Mouse (Mus musculus) MEL (cell line): ENCODE results near the gene Arid1b. TPM values are rescaled to one million over a fixed set of nuclear protein-coding genes. Genes with fewer than 3 reads are reported as not detected.

Experiments used
- DNase-seq: peaks from one replicate; pipeline ENCODE4 v3.0.0; 2011; ENCODE audit warnings: low read depth, low spot score
- H3K27ac ChIP-seq: 2 replicates; pipeline ENCODE4 v1.5.1; 2012; ENCODE audit warnings: low read depth, mild to moderate bottlenecking, control low read depth, low read length, moderate library complexity; ENCODE audit not compliant: control insufficient read depth
- H3K27me3 ChIP-seq, 2 experiments: fragments of 150-350 bp in 1 of 2; sonication (generic) in 1 of 2; 2 replicates each; pipeline ENCODE4 v1.6.1; 2012; ENCODE audit warnings: low read length in 2 of 2, mild to moderate bottlenecking in 2 of 2, improper control_type of control experiment in 1 of 2, moderate library complexity in 1 of 2; ENCODE audit not compliant: insufficient read depth in 2 of 2, control insufficient read depth in 1 of 2
- H3K36me3 ChIP-seq, 2 experiments: 2 replicates each; pipeline ENCODE4 v1.6.1; 2012 to 2014; ENCODE audit warnings: low read length in 2 of 2, improper control_type of control experiment in 1 of 2, inconsistent platforms in 1 of 2, mild to moderate bottlenecking in 1 of 2; ENCODE audit not compliant: insufficient read depth in 2 of 2, control insufficient read depth in 1 of 2
- H3K4me1 ChIP-seq, 2 experiments: fragments of 150-350 bp in 1 of 2; sonication (generic) in 1 of 2; 2 replicates each; pipeline ENCODE4 v1.6.1; 2012; ENCODE audit warnings: low read length in 2 of 2, improper control_type of control experiment in 1 of 2, mild to moderate bottlenecking in 1 of 2; ENCODE audit not compliant: insufficient read depth in 2 of 2, control insufficient read depth in 1 of 2
- H3K4me3 ChIP-seq, 2 experiments: fragments of 150-350 bp in 1 of 2; sonication (generic) in 1 of 2; 2 replicates each; pipeline ENCODE4 v1.5.1; 2012; ENCODE audit warnings: low read depth in 2 of 2, low read length in 2 of 2, mild to moderate bottlenecking in 2 of 2, moderate library complexity in 2 of 2, control low read depth in 1 of 2, improper control_type of control experiment in 1 of 2; ENCODE audit not compliant: control insufficient read depth in 1 of 2, insufficient read depth in 1 of 2
- H3K79me2 ChIP-seq: 2 replicates; pipeline ENCODE4 v1.6.1; 2012; ENCODE audit warnings: mild to moderate bottlenecking, low read length, moderate library complexity; ENCODE audit not compliant: control insufficient read depth, poor library complexity, insufficient read depth
- H3K9ac ChIP-seq: 2 replicates; pipeline ENCODE4 v1.6.1; 2012; ENCODE audit warnings: low read depth, mild to moderate bottlenecking, control low read depth, low read length, moderate library complexity; ENCODE audit not compliant: control insufficient read depth, poor library complexity, severe bottlenecking
- H3K9me3 ChIP-seq: fragments of 150-350 bp; sonication (generic); replicated peaks from 2 replicates; pipeline ENCODE4 v1.6.1; 2012; ENCODE audit warnings: mild to moderate bottlenecking, low read length, improper control_type of control experiment, moderate library complexity; ENCODE audit not compliant: insufficient read depth
- CHD1 ChIP-seq: IDR thresholded peaks from 2 replicates; pipeline ENCODE4 v1.6.1; 2012; ENCODE audit warnings: low read depth, mild to moderate bottlenecking, inconsistent platforms, low read length, improper control_type of control experiment
- CHD2 ChIP-seq: IDR thresholded peaks from 2 replicates; pipeline ENCODE4 v1.6.1; 2011; ENCODE audit warnings: low read length, improper control_type of control experiment
- ELF1 ChIP-seq: IDR thresholded peaks from 2 replicates; pipeline ENCODE4 v1.6.1; 2014; ENCODE audit warnings: low read depth, mild to moderate bottlenecking, inconsistent platforms, low read length, improper control_type of control experiment, moderate library complexity
- EP300 ChIP-seq, 2 experiments: IDR thresholded peaks; 2 replicates each; pipeline ENCODE4 v1.6.1; 2011; ENCODE audit warnings: improper control_type of control experiment in 2 of 2, low read length in 2 of 2, low read depth in 1 of 2, mild to moderate bottlenecking in 1 of 2
- JUND ChIP-seq: IDR thresholded peaks from 2 replicates; pipeline ENCODE4 v1.6.1; 2011; ENCODE audit warnings: low read depth, mild to moderate bottlenecking, improper control_type of control experiment, low read length
- MAFK ChIP-seq: IDR thresholded peaks from 2 replicates; pipeline ENCODE4 v1.6.1; 2011; ENCODE audit warnings: low read depth, mild to moderate bottlenecking, low read length, improper control_type of control experiment, borderline replicate concordance
- MAX ChIP-seq: IDR thresholded peaks from 2 replicates; pipeline ENCODE4 v1.6.1; 2011; ENCODE audit warnings: low read length, improper control_type of control experiment
- MAZ ChIP-seq: IDR thresholded peaks from 2 replicates; pipeline ENCODE4 v1.6.1; 2012; ENCODE audit warnings: low read depth, mild to moderate bottlenecking, inconsistent platforms, low read length, improper control_type of control experiment
- MEF2A ChIP-seq: IDR thresholded peaks from 2 replicates; pipeline ENCODE4 v1.6.1; 2014; ENCODE audit warnings: low read depth, mild to moderate bottlenecking, inconsistent platforms, low read length, improper control_type of control experiment; ENCODE audit not compliant: poor library complexity, insufficient replicate concordance, severe bottlenecking; ENCODE audit errors: extremely low read depth
- MXI1 ChIP-seq: IDR thresholded peaks from 2 replicates; pipeline ENCODE4 v1.6.1; 2011; ENCODE audit warnings: mild to moderate bottlenecking, low read depth, low read length, improper control_type of control experiment
- NELFE ChIP-seq: IDR thresholded peaks from 2 replicates; pipeline ENCODE4 v1.6.1; 2011; ENCODE audit warnings: low read depth, low read length, improper control_type of control experiment
- POLR2A ChIP-seq, 2 experiments: IDR thresholded peaks; 2 replicates each; pipeline ENCODE4 v1.6.1; 2011 to 2012; ENCODE audit warnings: low read length in 2 of 2, mild to moderate bottlenecking in 2 of 2, control low read depth in 1 of 2, improper control_type of control experiment in 1 of 2, low read depth in 1 of 2, moderate library complexity in 1 of 2; ENCODE audit not compliant: control insufficient read depth in 1 of 2, insufficient read depth in 1 of 2, poor library complexity in 1 of 2
- POLR2AphosphoS2 ChIP-seq: IDR thresholded peaks from 2 replicates; pipeline ENCODE4 v1.6.1; 2011; ENCODE audit warnings: low read length, improper control_type of control experiment
- POLR2AphosphoS5 ChIP-seq: IDR thresholded peaks from 2 replicates; pipeline ENCODE4 v1.6.1; 2012; ENCODE audit warnings: low read depth, borderline replicate concordance, mild to moderate bottlenecking, inconsistent platforms, low read length, moderate library complexity, mixed read lengths
- RAD21 ChIP-seq: IDR thresholded peaks from 2 replicates; pipeline ENCODE4 v1.6.1; 2011; ENCODE audit warnings: mild to moderate bottlenecking, low read depth, low read length, improper control_type of control experiment
- RCOR1 ChIP-seq: IDR thresholded peaks from 2 replicates; pipeline ENCODE4 v1.6.1; 2012; ENCODE audit warnings: low read depth, mild to moderate bottlenecking, inconsistent platforms, low read length, improper control_type of control experiment
- SIN3A ChIP-seq: IDR thresholded peaks from 2 replicates; pipeline ENCODE4 v1.6.1; 2012; ENCODE audit warnings: low read length, improper control_type of control experiment, inconsistent platforms
- SMC3 ChIP-seq: IDR thresholded peaks from 2 replicates; pipeline ENCODE4 v1.6.1; 2011; ENCODE audit warnings: low read depth, low read length, improper control_type of control experiment
- TAL1 ChIP-seq: IDR thresholded peaks from 2 replicates; pipeline ENCODE4 v1.6.1; 2012; ENCODE audit warnings: mild to moderate bottlenecking, inconsistent platforms, low read length, moderate library complexity, mixed read lengths
- TBP ChIP-seq: IDR thresholded peaks from 2 replicates; pipeline ENCODE4 v1.8.0; 2011; ENCODE audit warnings: low read depth, low read length, improper control_type of control experiment
- TCF12 ChIP-seq: IDR thresholded peaks from 2 replicates; pipeline ENCODE4 v1.6.1; 2014; ENCODE audit warnings: low read depth, mild to moderate bottlenecking, inconsistent platforms, low read length, improper control_type of control experiment, moderate library complexity
- UBTF ChIP-seq: IDR thresholded peaks from 2 replicates; pipeline ENCODE4 v1.6.1; 2012; ENCODE audit warnings: low read depth, mild to moderate bottlenecking, inconsistent platforms, low read length, improper control_type of control experiment, moderate library complexity, borderline replicate concordance; ENCODE audit not compliant: insufficient read depth
- USF1 ChIP-seq: IDR thresholded peaks from 2 replicates; pipeline ENCODE4 v1.6.1; 2014; ENCODE audit warnings: low read depth, mild to moderate bottlenecking, inconsistent platforms, low read length, improper control_type of control experiment, moderate library complexity
- ZC3H11A ChIP-seq: IDR thresholded peaks from 2 replicates; pipeline ENCODE4 v1.6.1; 2012; ENCODE audit warnings: low read depth, mild to moderate bottlenecking, inconsistent platforms, low read length, improper control_type of control experiment
- ZMIZ1 ChIP-seq: IDR thresholded peaks from 2 replicates; pipeline ENCODE4 v1.6.1; 2012; ENCODE audit warnings: low read depth, mild to moderate bottlenecking, inconsistent platforms, low read length, improper control_type of control experiment, moderate library complexity
- ZNF384 ChIP-seq: IDR thresholded peaks from 2 replicates; pipeline ENCODE4 v1.6.1; 2012; ENCODE audit warnings: low read depth, mild to moderate bottlenecking, inconsistent platforms, low read length, improper control_type of control experiment
- polyA plus RNA-seq, 2 experiments: library from polyadenylated mRNA; stranded (reverse) in 1 of 2; unstranded in 1 of 2; fragments of >175 nt in 1 of 2; fragments of >200 nt in 1 of 2; gene quantifications; 2 replicates each; pipeline versions ENCODE4 v1.2.1 to v1.2.4; 2012; ENCODE audit warnings: low replicate concordance in 2 of 2, low read depth in 1 of 2; ENCODE audit not compliant: insufficient read length in 2 of 2, insufficient read depth in 1 of 2, missing spikeins in 1 of 2
- total RNA-seq: library from RNA; depleted of rRNA; stranded (reverse); fragments of 300-350 nt; gene quantifications from 2 replicates; pipeline ENCODE4 v1.2.3, GENCODE M21; 2012

Arid1b gene
- total and polyA plus RNA-seq, 3 experiments: 13.4 to 17.4 TPM; not detected in 1

- Histone ChIP-seq H3K79me2 (no peaks in the 10 kb centered on the region), H3K36me3 (peaks cover 0 to 2% of the 10 kb centered on the region in 2 experiments; a peak in 1 of 4 replicates), H3K9ac (no peak overlapping the region), H3K9me3 (no peaks in the 10 kb centered on the region), H3K27ac (no peak overlapping the region), H3K4me1 (no peaks in the 10 kb centered on the region), H3K4me3 (no peak overlapping the region), H3K27me3 (no peaks in the 10 kb centered on the region)
- TF ChIP-seq POLR2A (IDR thresholded peaks at IDR 0.05; ENCODE audit: control insufficient read depth in 1 of 2, insufficient read depth in 1 of 2, low read depth in 1 of 2, low read length in 2 of 2, poor library complexity in 1 of 2) (no peak), ZC3H11A (no peak), RAD21 (no peak), TAL1 (no peak), UBTF (no peak), ZMIZ1 (no peak), EP300 (IDR thresholded peaks at IDR 0.05; ENCODE audit: low read depth in 1 of 2, low read length in 2 of 2) (no peak), ZNF384 (no peak), POLR2AphosphoS2 (no peak), CHD2 (no peak), MAX (no peak), MXI1 (no peak)
- no peak for DNase-seq
These were observed 138.8 kb downstream of the Arid1b start for GRCm38 (mm10) chr17:5132987-5133355.

DNA sequence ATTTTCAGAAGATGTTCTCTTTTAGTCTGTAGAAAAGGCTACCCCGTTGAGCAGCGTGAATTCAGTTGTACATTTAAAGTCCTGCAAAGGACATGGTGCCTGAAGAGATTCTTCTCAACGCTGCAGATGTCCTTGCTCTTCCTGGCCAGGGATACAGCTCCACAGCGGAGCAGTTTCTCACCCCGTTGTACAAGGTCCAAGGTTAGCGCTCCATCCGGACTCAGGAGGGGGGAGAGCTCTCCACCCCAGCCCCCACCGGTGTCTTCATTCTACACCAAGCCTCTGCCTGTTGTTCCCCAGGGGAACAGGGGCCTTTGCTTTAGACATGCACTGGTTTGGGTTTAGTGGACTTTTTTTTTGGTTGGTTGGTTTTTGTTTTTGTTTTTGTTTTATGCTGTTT is 139.7 kb downstream of the Arid1b start:
- Histone ChIP-seq H3K36me3 (peaks cover 0 to 2% of the 10 kb centered on the region in 2 experiments; a peak in 2 of 4 replicates), H3K27ac (no peak overlapping the region), H3K27me3 (no peaks in the 10 kb centered on the region), H3K9me3 (no peaks in the 10 kb centered on the region), H3K4me3 (no peak overlapping the region), H3K79me2 (no peaks in the 10 kb centered on the region), H3K9ac (no peak overlapping the region), H3K4me1 (peaks cover 0 to 3% of the 10 kb centered on the region in 2 experiments; a peak in 2 of 4 replicates)
- no peak for DNase-seq
- TF ChIP-seq NELFE (no peak), MEF2A (no peak), MAZ (no peak), TBP (no peak), ELF1 (no peak), SMC3 (no peak), MAFK (no peak), CHD2 (no peak), JUND (no peak), SIN3A (no peak), TCF12 (no peak), CHD1 (no peak), POLR2AphosphoS5 (no peak), USF1 (no peak), RCOR1 (no peak)
